ENCODE assay signal across 10 mouse cellular contexts in genomic region chr6:22289461-22290021, GRCm38 (mm10). TPM values are rescaled to one million over a fixed set of nuclear protein-coding genes. Genes with fewer than 3 reads are reported as not detected.
DNase-seq lines count a peak whose midpoint lies in the region; ATAC-seq and TF ChIP-seq lines count a peak whose summit lies in the region.
"Had no signal": no experiment of that assay in that cellular context is flagged by ENCODE, and none has a peak within 500 bp of the region (broad histone marks: within the 10 kb centered on the region; RNA-seq: fewer than 3 reads in every experiment).

No protein-coding gene starts in this region.

- H3K36me3 ChIP-seq in CH12.LX (replicated peaks in 1 of 2; ENCODE audit: control insufficient read depth in 1 of 2, insufficient read depth in 1 of 2, low read length in 1 of 2) (peaks cover 9 to 19% of the 10 kb centered on the region in 2 experiments), ES-E14 (ENCODE audit: control insufficient read depth, insufficient read depth, low read length, poor library complexity, severe bottlenecking) (no peaks in the 10 kb centered on the region)
- H3K36me3 ChIP-seq in forebrain, postnatal 0 days (ENCODE audit: insufficient read depth), result no peaks in the 10 kb centered on the region
- no peaks in the 10 kb centered on the region for H3K36me3 ChIP-seq in liver, postnatal 0 days (replicated peaks; ENCODE audit: insufficient read depth, low read length)
- no peaks in the 10 kb centered on the region for H3K36me3 ChIP-seq in thymus, adult 2 months (ENCODE audit: control insufficient read depth, insufficient read depth, low read length)

- dilution Hi-C loops in CH12.LX (cut with MboI; ENCODE audit: extremely low pct_ligation_motif_present, extremely low pct_unique_long_range_greater_than_20kb, low sequenced_read_pairs), result no loop called here

- no peak; the same call in 1 of the 2 replicates for TF ChIP-seq RAD21 in CH12.LX (IDR thresholded peaks at IDR 0.05; ENCODE audit: low read depth, low read length)

- TF ChIP-seq EP300 in CH12.LX (IDR thresholded peaks at IDR 0.05; ENCODE audit: low read length), result no peak
- TF ChIP-seq EP300 in liver, postnatal 0 days (IDR thresholded peaks at IDR 0.05; ENCODE audit: low read depth), result no peak

- no peak for TF ChIP-seq POLR2A in CH12.LX (IDR thresholded peaks at IDR 0.05; ENCODE audit: low read depth, low read length)
- TF ChIP-seq POLR2A in thymus, adult 2 months (IDR thresholded peaks at IDR 0.05; ENCODE audit: control insufficient read depth, extremely low read depth, insufficient read depth, low read length, poor library complexity), result no peak

- TF ChIP-seq CTCF in CH12.LX (conservative IDR thresholded peaks at IDR 0.05 in 1 of 2, IDR thresholded peaks at IDR 0.05 in 1 of 2; ENCODE audit: low read depth in 2 of 2, low read length in 2 of 2), result no peak
- no peak for TF ChIP-seq CTCF in forebrain, postnatal 0 days (IDR thresholded peaks at IDR 0.05; ENCODE audit: low read depth)
- no peak for TF ChIP-seq CTCF in liver, postnatal 0 days (IDR thresholded peaks at IDR 0.05; ENCODE audit: low read depth)
- no peak for TF ChIP-seq CTCF in thymus, adult 2 months (IDR thresholded peaks at IDR 0.05; ENCODE audit: borderline replicate concordance, control insufficient read depth, extremely low read depth, insufficient read depth, low read length, poor library complexity)

- H3K4me3 ChIP-seq in CH12.LX (replicated peaks in 1 of 3; ENCODE audit: low read depth in 2 of 3, low read length in 2 of 3, poor library complexity in 1 of 3) (peak overlapping the region; percentile 73 to 94 (median 80)), ES-E14 (ENCODE audit: insufficient read depth in 1 of 2, low read depth in 1 of 2, low read length in 2 of 2, poor library complexity in 1 of 2, severe bottlenecking in 1 of 2) (peak overlapping the region; percentile 44 to 66; a peak in 2 of 4 replicates)
- peak overlapping the region; percentile 38 for H3K4me3 ChIP-seq in forebrain, postnatal 0 days (ENCODE audit: low read depth, low read length)
- H3K4me3 ChIP-seq in liver, postnatal 0 days (ENCODE audit: low read depth, low read length), result peak overlapping the region; percentile 31
- H3K4me3 ChIP-seq in thymus, adult 2 months (ENCODE audit: control insufficient read depth, insufficient read depth, low read length), result no peak overlapping the region

- no peaks in the 10 kb centered on the region for H3K27me3 ChIP-seq in CH12.LX (replicated peaks)
- H3K27me3 ChIP-seq in forebrain, postnatal 0 days (ENCODE audit: insufficient read depth, low read length), result peaks cover 39% of the 10 kb centered on the region
- H3K27me3 ChIP-seq in liver, postnatal 0 days (ENCODE audit: insufficient read depth, low read length), result peaks cover 28% of the 10 kb centered on the region
- no peaks in the 10 kb centered on the region; the same call in 1 of the 2 replicates for H3K27me3 ChIP-seq in thymus, adult 2 months (ENCODE audit: control insufficient read depth, insufficient read depth, low read length)

- DNase-seq in CH12.LX (ENCODE audit: extremely low read depth) (peak; percentile 20), ES-E14 (ENCODE audit: low read depth, low spot score) (no peak)
- no peak for DNase-seq in forebrain, postnatal 0 days
- DNase-seq in liver, postnatal 0 days, result no peak
- DNase-seq in left cerebral cortex, postnatal 10 days (ENCODE audit: extremely low spot score in 1 of 2, low spot score in 2 of 2), result no peak
- no peak for DNase-seq in urinary bladder, postnatal 25 days (ENCODE audit: low spot score)
- no peak for DNase-seq in thymus, adult 2 months
- DNase-seq in cerebellum, adult 9-10 months, result no peak
- DNase-seq: lung, postnatal 10 days had no signal

- ATAC-seq in forebrain, postnatal 0 days, result no peak
- no peak for ATAC-seq in liver, postnatal 0 days

- intact Hi-C loops in left cerebral cortex, postnatal 10 days (cut with DNase I), result no loop called here

- peak overlapping the region; percentile 78 for H3K9ac ChIP-seq in CH12.LX (ENCODE audit: insufficient read depth, low read depth)
- H3K9ac ChIP-seq in ES-E14 (ENCODE audit: insufficient read depth, low read depth, low read length, poor library complexity, severe bottlenecking), result no peak overlapping the region
- H3K9ac ChIP-seq in forebrain, postnatal 0 days, result no peak overlapping the region
- no peak overlapping the region for H3K9ac ChIP-seq in liver, postnatal 0 days (replicated peaks)

- peak overlapping the region; percentile 41 for H3K4me2 ChIP-seq in CH12.LX (ENCODE audit: insufficient read depth, low read depth, poor library complexity, severe bottlenecking)
- H3K4me2 ChIP-seq in forebrain, postnatal 0 days (ENCODE audit: low read depth), result peak overlapping the region; percentile 77
- peak overlapping the region; percentile 51 for H3K4me2 ChIP-seq in liver, postnatal 0 days (ENCODE audit: low read depth, low read length)

- H3K79me2 ChIP-seq in CH12.LX (replicated peaks; ENCODE audit: control insufficient read depth, extremely low read depth, insufficient read depth, poor library complexity, severe bottlenecking), result peaks cover 41% of the 10 kb centered on the region

- H3K4me1 ChIP-seq in CH12.LX (ENCODE audit: control insufficient read depth in 1 of 2, insufficient read depth in 2 of 2) (peaks cover 5 to 31% of the 10 kb centered on the region in 2 experiments; a peak in 3 of 4 replicates), ES-E14 (ENCODE audit: control insufficient read depth in 2 of 2, insufficient read depth in 2 of 2, low read length in 2 of 2, poor library complexity in 1 of 2) (peaks cover 2 to 6% of the 10 kb centered on the region in 2 experiments; a peak in 1 of 4 replicates)
- peaks cover 17% of the 10 kb centered on the region; the same call in 1 of the 2 replicates for H3K4me1 ChIP-seq in forebrain, postnatal 0 days (ENCODE audit: insufficient read depth)
- H3K4me1 ChIP-seq in liver, postnatal 0 days (ENCODE audit: insufficient read depth), result 0 out of 2 replicates have a peak, but pooled peaks cover 3% of the 10 kb centered on the region
- H3K4me1 ChIP-seq in thymus, adult 2 months (replicated peaks; ENCODE audit: control insufficient read depth, insufficient read depth, low read length), result no peaks in the 10 kb centered on the region

- 6% methylated on average over 21 of the region's 21 CpGs for WGBS in forebrain, postnatal 0 days
- WGBS in liver, postnatal 0 days (ENCODE audit: insufficient replicate concordance), result 5% methylated on average over 21 of the region's 21 CpGs
- 11% methylated on average over 21 of the region's 21 CpGs for WGBS in thymus, adult 2 months

- H3K27ac ChIP-seq in CH12.LX (ENCODE audit: insufficient read depth, low read depth), result peak overlapping the region; percentile 93
- H3K27ac ChIP-seq in ES-E14 (ENCODE audit: insufficient read depth, low read depth, low read length, poor library complexity, severe bottlenecking), result no peak overlapping the region
- no peak overlapping the region for H3K27ac ChIP-seq in forebrain, postnatal 0 days (ENCODE audit: low read depth, low read length)
- no peak overlapping the region for H3K27ac ChIP-seq in liver, postnatal 0 days (ENCODE audit: low read depth)
- no peak overlapping the region for H3K27ac ChIP-seq in thymus, adult 2 months (ENCODE audit: control insufficient read depth, insufficient read depth, low read length)

- H3K9me3 ChIP-seq in CH12.LX (replicated peaks; ENCODE audit: low read length) (no peaks in the 10 kb centered on the region), ES-E14 (ENCODE audit: control insufficient read depth, insufficient read depth, low read depth, low read length) (no peaks in the 10 kb centered on the region)
- no peaks in the 10 kb centered on the region for H3K9me3 ChIP-seq in forebrain, postnatal 0 days (ENCODE audit: low read length)
- H3K9me3 ChIP-seq in liver, postnatal 0 days (ENCODE audit: low read length), result no peaks in the 10 kb centered on the region

- in situ Hi-C loops in CH12.LX (cut with MboI; ENCODE audit: low pct_ligation_motif_present, low pct_unique_long_range_greater_than_20kb, low sequenced_read_pairs) (loop anchor here (10.0 kb wide), 1 partner anchor 155 kb away; no protein-coding TSS in a partner anchor), ES-E14 (cut with MboI; ENCODE audit: low sequenced_read_pairs in 2 of 2, unreplicated experiment in 2 of 2) (no loop called here)

TF ChIP-seq in CH12.LX, 34 proteins besides CTCF, POLR2A, EP300 and RAD21 (continues in another document):
- TF ChIP-seq USF1 (IDR thresholded peaks at IDR 0.05; ENCODE audit: low read depth, low read length) (no peak), UBTF (IDR thresholded peaks at IDR 0.05; ENCODE audit: low read depth, low read length) (0 out of 2 replicates have a peak, but pooled peaks have one; percentile 7), TCF12 (IDR thresholded peaks at IDR 0.05; ENCODE audit: low read depth, low read length) (0 out of 2 replicates have a peak, but pooled peaks have one; percentile 23), GABPA (IDR thresholded peaks at IDR 0.05; ENCODE audit: insufficient replicate concordance, low read depth, low read length) (no peak), E2F4 (IDR thresholded peaks at IDR 0.05; ENCODE audit: insufficient replicate concordance, low read depth, low read length) (no peak), NRF1 (IDR thresholded peaks at IDR 0.05; ENCODE audit: low read depth, low read length) (0 out of 2 replicates have a peak, but pooled peaks have one; percentile 19), USF2 (conservative IDR thresholded peaks at IDR 0.05; ENCODE audit: low read depth, low read length) (no peak)

TF ChIP-seq in ES-E14, 5 proteins besides CTCF, POLR2A, EP300 and RAD21:
- TF ChIP-seq CHD2 (IDR thresholded peaks at IDR 0.05; ENCODE audit: low read depth, low read length), result no peak
- TF ChIP-seq ZNF384 (IDR thresholded peaks at IDR 0.05; ENCODE audit: low read depth, low read length), result no peak
- no peak for TF ChIP-seq ZC3H11A (IDR thresholded peaks at IDR 0.05; ENCODE audit: borderline replicate concordance, low read depth, low read length)
- no peak for TF ChIP-seq MAFK (IDR thresholded peaks at IDR 0.05; ENCODE audit: insufficient read depth, low read depth, low read length)
- TF ChIP-seq HCFC1 (IDR thresholded peaks at IDR 0.05; ENCODE audit: borderline replicate concordance, insufficient read depth, low read length), result no peak

RNA-seq across cellular contexts. Expression of gene Wnt16, which starts 1.5 kb away (rescaled TPM):
- total RNA-seq in CH12.LX (2012; rRNA removed) (47.4 and 71.1 TPM in 2 replicates), CH12.LX (2014; rRNA removed) (10.9 and 11.2 TPM in 2 replicates), ES-E14 (2012; rRNA removed) (0.58 and 0.62 TPM in 2 replicates)
- polyA plus RNA-seq in CH12.LX (2012; ENCODE audit: insufficient read length, low read depth), result 14.4 and 15.9 TPM in 2 replicates
- total RNA-seq in forebrain, postnatal 0 days (2014; rRNA removed), result 1.1 TPM in 2 replicates
- polyA plus RNA-seq in forebrain, postnatal 0 days (2015; fragmentation: Nextera tagmentation; extraction: Ambion mirVana), result 0.31 and 0.34 TPM in 2 replicates
- not detected in 2 replicates for polyA plus RNA-seq in liver, postnatal 0 days (2015; fragmentation: Nextera tagmentation; extraction: Ambion mirVana)
- total RNA-seq in left cerebral cortex, postnatal 10 days (2021), result 1 to 10 TPM; 1.2 to 1.9 TPM
- polyA plus RNA-seq in thymus, adult 2 months (2012; rRNA removed), result 0.12 and 0.18 TPM in 2 replicates
- polyA plus RNA-seq: testis, adult 2 months had no signal
